Mouse (Mus musculus) liver, embryonic 14.5 days (tissue): ENCODE measurements around the gene Appl1. TPM values are rescaled to one million over a fixed set of nuclear protein-coding genes. Genes with fewer than 3 reads are reported as not detected.

Experiments
- ATAC-seq: fragments of 200-750 bp; cut with Nextera tagmentation; 2 replicates; pipeline ENCODE4 v1.8.0; 2017; ENCODE audit warnings: moderate number of reproducible peaks, mild to moderate bottlenecking, moderate library complexity; ENCODE audit not compliant: insufficient read depth
- DNase-seq, 3 experiments: peaks; one replicate each; pipeline ENCODE4 v3.0.0-alpha.2; 2012 to 2013; ENCODE audit warnings: low read depth in 3 of 3, low spot score in 3 of 3
- H3K27ac ChIP-seq: fragments of 300-500 bp; sonication (generic); 2 replicates; pipeline ENCODE4 v1.5.1; 2014; ENCODE audit warnings: moderate library complexity, mild to moderate bottlenecking, control low read depth, inconsistent platforms
- H3K27me3 ChIP-seq: fragments of 300-500 bp; sonication (generic); 2 replicates; pipeline ENCODE4 v1.6.1; 2014; ENCODE audit warnings: mild to moderate bottlenecking, low read length, moderate library complexity; ENCODE audit not compliant: control insufficient read depth, insufficient read depth
- H3K36me3 ChIP-seq: fragments of 300-500 bp; sonication (generic); replicated peaks from 2 replicates; pipeline ENCODE4 v1.6.1; 2014; ENCODE audit warnings: low read depth; ENCODE audit not compliant: control insufficient read depth, insufficient read depth
- H3K4me1 ChIP-seq, 2 experiments: fragments of 200-500 bp in 1 of 2; fragments of 300-500 bp in 1 of 2; sonication (generic) in 1 of 2; replicated peaks; 2 replicates each; pipeline ENCODE4 v1.6.1; 2012 to 2014; ENCODE audit warnings: antibody characterized with exemption in 1 of 2, inconsistent platforms in 1 of 2, low read length in 1 of 2; ENCODE audit not compliant: control insufficient read depth in 2 of 2, insufficient read depth in 2 of 2
- H3K4me2 ChIP-seq: fragments of 300-500 bp; sonication (generic); 2 replicates; pipeline ENCODE4 v1.6.1; 2014; ENCODE audit warnings: low read depth, mild to moderate bottlenecking, control low read depth, moderate library complexity
- H3K4me3 ChIP-seq, 2 experiments: fragments of 200-500 bp in 1 of 2; fragments of 300-500 bp in 1 of 2; sonication (generic) in 1 of 2; 2 replicates each; pipeline ENCODE4 v1.5.1; 2012 to 2014; ENCODE audit warnings: low read depth in 2 of 2, low read length in 2 of 2, mild to moderate bottlenecking in 2 of 2, control low read depth in 1 of 2, inconsistent platforms in 1 of 2, moderate library complexity in 1 of 2; ENCODE audit not compliant: insufficient read depth in 1 of 2
- H3K9ac ChIP-seq: fragments of 300-500 bp; sonication (generic); replicated peaks from 2 replicates; pipeline ENCODE4 v1.6.1; 2014; ENCODE audit warnings: mild to moderate bottlenecking, control low read depth, moderate library complexity
- H3K9me3 ChIP-seq: fragments of 300-500 bp; sonication (generic); 2 replicates; pipeline ENCODE4 v1.6.1; 2016; ENCODE audit warnings: low read length, mixed read lengths; ENCODE audit not compliant: control insufficient read depth
- CTCF ChIP-seq: IDR thresholded peaks from 2 replicates; pipeline ENCODE4 v1.5.1; 2016; ENCODE audit warnings: antibody characterized with exemption, low read depth, control low read depth
- EP300 ChIP-seq: IDR thresholded peaks from 2 replicates; pipeline ENCODE4 v1.6.1; 2016; ENCODE audit warnings: antibody characterized with exemption, low read depth
- WGBS: fragments of 180-500 bp; shearing (Covaris S2); extraction: QIAGEN DNeasy Blood & Tissue Kit; methylation state at CpG from one replicate; pipeline ENCODE4 v1.1.7; 2014; ENCODE audit not compliant: insufficient replicate concordance; 5-methylcytosine and 5-hydroxymethylcytosine counted together
- polyA plus RNA-seq, 2 experiments: library from polyadenylated mRNA; depleted of rRNA in 1 of 2; stranded (reverse) in 1 of 2; unstranded in 1 of 2; fragments of >200 nt; fragmentation: Nextera tagmentation in 1 of 2; extraction: Ambion mirVana in 1 of 2; gene quantifications; 2 replicates each; pipeline versions ENCODE4 v1.2.1 to v1.2.3; 2012 to 2014

The Appl1 gene
- polyA plus RNA-seq, 2 experiments = 2.1 to 5.4 TPM

DNA sequence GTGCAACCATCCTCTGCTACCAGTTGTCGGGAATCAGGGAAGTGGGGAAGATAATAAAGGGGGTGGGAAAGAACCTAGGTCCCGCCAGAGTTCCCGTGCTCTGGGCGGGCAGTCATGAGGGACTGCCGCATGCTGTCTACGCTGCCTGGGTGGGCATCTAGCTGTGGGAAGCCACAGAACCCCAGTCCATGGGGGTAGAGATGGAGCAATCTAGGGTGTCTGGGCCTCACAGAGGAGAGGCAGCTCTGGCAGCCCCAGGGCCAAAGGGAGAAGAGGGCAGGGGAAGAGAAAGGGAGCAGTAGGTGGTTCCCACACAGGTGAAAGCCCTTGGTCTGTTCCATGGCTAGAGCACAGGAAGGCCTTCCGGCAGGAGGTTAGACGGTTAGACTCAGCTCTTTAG is 10.0 kb upstream of the Appl1 start:
- no peaks in the 10 kb centered on the region for H3K36me3 ChIP-seq
- no peaks in the 10 kb centered on the region; a peak in 1 of 4 replicates for H3K4me1 ChIP-seq
- TF ChIP-seq CTCF (no peak), EP300 (no peak)
- H3K27me3 ChIP-seq = no peaks in the 10 kb centered on the region
- DNase-seq (no peak), ATAC-seq (no peak)
- no peak overlapping the region for H3K4me3 ChIP-seq
- H3K9ac ChIP-seq = no peak overlapping the region
- no peak overlapping the region for H3K4me2 ChIP-seq
- no peak overlapping the region for H3K27ac ChIP-seq
- 77% methylated on average over 8 of the region's 8 CpGs for WGBS
- H3K9me3 ChIP-seq = no peaks in the 10 kb centered on the region

DNA sequence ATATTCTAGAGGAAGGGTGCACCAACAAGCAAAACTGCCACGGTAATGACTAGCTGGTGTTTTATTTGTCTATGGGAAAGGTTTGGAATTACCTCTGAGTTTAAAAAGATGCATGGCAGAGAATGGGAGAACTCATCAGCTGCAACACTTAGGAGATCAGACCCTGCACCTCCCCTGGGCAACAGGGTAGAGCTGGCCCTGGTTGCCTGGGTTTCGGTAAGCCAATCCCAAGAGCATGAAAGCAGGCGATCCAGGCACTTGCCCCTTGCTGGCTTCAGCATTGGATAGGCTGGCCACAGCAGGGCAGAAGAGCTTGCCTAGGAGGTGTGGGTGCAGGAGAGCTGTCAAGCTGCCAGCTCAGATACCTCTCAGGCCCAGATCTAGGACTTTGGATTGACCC is 8.8 kb upstream of the Appl1 start:
- 76% methylated on average over 3 of the region's 3 CpGs for WGBS
- no peak for ATAC-seq
- TF ChIP-seq CTCF (no peak), EP300 (no peak)
- H3K36me3 ChIP-seq = no peaks in the 10 kb centered on the region
- H3K9ac ChIP-seq = no peak overlapping the region
- no peaks in the 10 kb centered on the region for H3K27me3 ChIP-seq
- no peak for DNase-seq
- no peak overlapping the region for H3K4me3 ChIP-seq
- no peaks in the 10 kb centered on the region; a peak in 1 of 4 replicates for H3K4me1 ChIP-seq
- H3K4me2 ChIP-seq = no peak overlapping the region
- H3K9me3 ChIP-seq = no peaks in the 10 kb centered on the region
- H3K27ac ChIP-seq = no peak overlapping the region

- Histone ChIP-seq H3K27ac (no peak overlapping the region), H3K4me3 (no peak overlapping the region), H3K4me2 (no peak overlapping the region), H3K36me3 (no peaks in the 10 kb centered on the region), H3K9ac (no peak overlapping the region), H3K4me1 (no peaks in the 10 kb centered on the region; a peak in 1 of 4 replicates), H3K27me3 (no peaks in the 10 kb centered on the region), H3K9me3 (no peaks in the 10 kb centered on the region)
- TF ChIP-seq CTCF (no peak), EP300 (no peak)
- ATAC-seq = no peak
- 22% methylated on average over 2 of the region's 2 CpGs for WGBS
- DNase-seq = no peak
These were observed 6.5 kb upstream of the Appl1 start for GRCm38 (mm10) chr14:26977500-26977899.

DNA sequence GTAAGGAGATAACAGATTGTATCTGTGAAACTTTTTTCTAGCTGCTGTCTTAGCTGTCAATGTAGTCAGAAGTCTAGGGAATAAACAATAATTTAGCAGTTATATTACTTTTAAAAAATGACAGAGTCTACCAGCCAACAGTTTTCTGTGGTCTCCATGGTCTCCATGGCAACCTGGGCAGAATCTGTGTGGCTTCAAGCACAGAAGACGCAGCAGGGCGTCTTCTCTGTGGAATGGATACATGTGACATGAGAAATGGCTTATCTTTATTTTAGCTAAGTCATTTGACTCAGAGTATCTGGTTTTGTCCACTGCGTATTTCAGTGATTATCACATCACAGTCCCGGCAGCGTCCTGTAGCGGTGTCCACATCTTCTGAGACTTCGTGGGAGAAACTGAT is 5.2 kb upstream of the Appl1 start:
- no peak for TF ChIP-seq EP300
- TF ChIP-seq CTCF = no peak
- DNase-seq (no peak), ATAC-seq (no peak)
- H3K9ac ChIP-seq = no peak overlapping the region
- H3K4me1 ChIP-seq = peaks cover 0 to under 1% of the 10 kb centered on the region in 2 experiments; a peak in 1 of 4 replicates
- no peaks in the 10 kb centered on the region for H3K36me3 ChIP-seq
- H3K4me3 ChIP-seq = no peak overlapping the region
- no peaks in the 10 kb centered on the region for H3K9me3 ChIP-seq
- no peak overlapping the region for H3K4me2 ChIP-seq
- H3K27ac ChIP-seq = no peak overlapping the region
- H3K27me3 ChIP-seq = no peaks in the 10 kb centered on the region; the same call in 1 of the 2 replicates
- 17% methylated on average over 7 of the region's 7 CpGs for WGBS

- H3K9me3 ChIP-seq = no peaks in the 10 kb centered on the region
- no peak overlapping the region for H3K27ac ChIP-seq
- H3K27me3 ChIP-seq = no peaks in the 10 kb centered on the region; the same call in 1 of the 2 replicates
- 66% methylated on average over 3 of the region's 3 CpGs for WGBS
- DNase-seq (no peak), ATAC-seq (no peak)
- H3K36me3 ChIP-seq = no peaks in the 10 kb centered on the region
- H3K4me2 ChIP-seq = no peak overlapping the region
- H3K4me1 ChIP-seq = peaks cover 0 to 2% of the 10 kb centered on the region in 2 experiments; a peak in 1 of 4 replicates
- TF ChIP-seq EP300 (no peak), CTCF (no peak)
- no peak overlapping the region for H3K9ac ChIP-seq
- no peak overlapping the region for H3K4me3 ChIP-seq
These were observed 4.5 kb upstream of the Appl1 start for GRCm38 (mm10) chr14:26975490-26975889.
